Mouse (Mus musculus) limb, embryonic 11.5 days (tissue): ENCODE data around the gene Pkn3. TPM values are rescaled to one million over a fixed set of nuclear protein-coding genes. Genes with fewer than 3 reads are reported as not detected.

Experiments used
- ATAC-seq: fragments of 200-750 bp; cut with Nextera tagmentation; 2 replicates; pipeline ENCODE4 v1.8.0; 2017; ENCODE audit warnings: low read depth; ENCODE audit not compliant: insufficient number of reproducible peaks, low FRiP score, low TSS enrichment
- DNase-seq: peaks from one replicate; pipeline ENCODE4 v3.0.0-alpha.2; 2015; ENCODE audit warnings: low spot score
- H3K27ac ChIP-seq: fragments of 300-500 bp; sonication (generic); replicated peaks from 2 replicates; pipeline ENCODE4 v1.5.1; 2014; ENCODE audit warnings: low read depth, mild to moderate bottlenecking, low read length
- H3K27me3 ChIP-seq: fragments of 300-500 bp; sonication (generic); 2 replicates; pipeline ENCODE4 v1.6.1; 2014; ENCODE audit warnings: mild to moderate bottlenecking, low read length, mixed read lengths; ENCODE audit not compliant: control insufficient read depth, insufficient read depth
- H3K36me3 ChIP-seq: fragments of 300-500 bp; sonication (generic); 2 replicates; pipeline ENCODE4 v1.6.1; 2014; ENCODE audit warnings: mild to moderate bottlenecking, low read length, moderate library complexity, mixed read lengths; ENCODE audit not compliant: control insufficient read depth, insufficient read depth
- H3K4me1 ChIP-seq: fragments of 300-500 bp; sonication (generic); 2 replicates; pipeline ENCODE4 v1.6.1; 2014; ENCODE audit warnings: low read length, mixed read lengths; ENCODE audit not compliant: control insufficient read depth, insufficient read depth
- H3K4me2 ChIP-seq: fragments of 300-500 bp; sonication (generic); 2 replicates; pipeline ENCODE4 v1.6.1; 2014; ENCODE audit warnings: low read depth, mild to moderate bottlenecking, moderate library complexity; ENCODE audit not compliant: severe bottlenecking
- H3K4me3 ChIP-seq: fragments of 300-500 bp; sonication (generic); 2 replicates; pipeline ENCODE4 v1.5.1; 2014; ENCODE audit warnings: low read depth, low read length
- H3K9ac ChIP-seq: fragments of 300-500 bp; sonication (generic); 2 replicates; pipeline ENCODE4 v1.6.1; 2014; ENCODE audit warnings: mild to moderate bottlenecking, low read length
- H3K9me3 ChIP-seq: fragments of 300-500 bp; sonication (generic); 2 replicates; pipeline ENCODE4 v1.6.1; 2016; ENCODE audit warnings: low read length; ENCODE audit not compliant: control insufficient read depth
- WGBS: fragments of 180-500 bp; shearing (Covaris S2); extraction: QIAGEN DNeasy Blood & Tissue Kit; methylation state at CpG from one replicate; pipeline ENCODE4 v1.1.7; 2014; 5-methylcytosine and 5-hydroxymethylcytosine counted together
- polyA plus RNA-seq: library from polyadenylated mRNA; unstranded; fragments of >200 nt; fragmentation: Nextera tagmentation; extraction: Ambion mirVana; gene quantifications from 2 replicates; pipeline ENCODE4 v1.2.1, GENCODE M21; 2014

The Pkn3 gene
- polyA plus RNA-seq, 1 experiment from 2014 or later, result 9.0 TPM

DNA sequence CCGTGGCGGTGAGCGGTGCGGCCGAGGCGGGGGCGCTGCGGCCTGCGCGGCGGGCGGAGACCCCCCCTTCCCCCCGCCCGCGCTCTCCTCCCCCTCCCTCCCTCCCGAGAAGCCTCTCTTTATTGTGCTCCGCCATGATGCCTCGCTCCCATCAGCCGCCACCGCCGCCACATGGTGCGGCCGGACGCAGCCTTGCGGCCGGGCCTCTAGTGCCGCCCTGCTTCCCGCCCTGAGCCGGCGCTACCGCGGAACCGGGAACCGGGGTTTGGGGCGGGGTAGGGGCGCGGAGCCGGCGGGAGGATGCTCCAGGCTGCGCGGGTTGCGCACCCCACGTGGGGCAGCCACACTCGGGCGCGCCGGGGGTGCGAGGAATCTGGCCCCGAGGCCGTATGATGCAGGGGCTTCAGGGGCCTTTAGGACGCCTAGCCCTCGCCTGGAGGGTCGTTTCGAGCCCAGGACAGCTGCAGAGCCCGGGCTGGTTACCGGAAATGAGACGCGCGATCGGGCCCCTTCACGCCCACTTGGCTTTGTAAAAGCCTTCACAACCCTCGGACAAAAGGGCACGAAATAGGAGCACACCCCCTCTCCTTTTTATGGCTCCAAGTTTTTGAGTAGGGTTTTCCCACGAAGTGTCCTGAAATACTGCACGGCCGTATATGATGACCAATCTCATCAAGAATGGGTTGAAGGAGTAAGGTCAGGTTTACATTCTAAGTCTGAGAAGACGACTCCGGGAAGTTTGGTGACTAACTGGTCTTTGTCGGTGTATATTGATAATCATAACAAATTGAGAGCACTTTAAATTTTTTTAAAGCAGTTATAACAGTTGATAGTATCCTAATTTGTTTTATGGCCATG, 10.2 kb upstream of the Pkn3 start:
- H3K4me2 ChIP-seq, result peak overlapping the region; percentile 70
- H3K9ac ChIP-seq, result peak overlapping the region; percentile 98
- no peaks in the 10 kb centered on the region for H3K27me3 ChIP-seq
- H3K4me1 ChIP-seq, result peaks cover 17% of the 10 kb centered on the region
- H3K27ac ChIP-seq, result peak overlapping the region; percentile 98
- peak overlapping the region; percentile 100 for H3K4me3 ChIP-seq
- ATAC-seq (peak; percentile 2; the same call in 1 of the 2 replicates), DNase-seq (peak; percentile 60)
- WGBS, result under 1% methylated on average over 54 of the region's 69 CpGs
- peaks cover 13% of the 10 kb centered on the region for H3K36me3 ChIP-seq
- no peaks in the 10 kb centered on the region for H3K9me3 ChIP-seq

DNA sequence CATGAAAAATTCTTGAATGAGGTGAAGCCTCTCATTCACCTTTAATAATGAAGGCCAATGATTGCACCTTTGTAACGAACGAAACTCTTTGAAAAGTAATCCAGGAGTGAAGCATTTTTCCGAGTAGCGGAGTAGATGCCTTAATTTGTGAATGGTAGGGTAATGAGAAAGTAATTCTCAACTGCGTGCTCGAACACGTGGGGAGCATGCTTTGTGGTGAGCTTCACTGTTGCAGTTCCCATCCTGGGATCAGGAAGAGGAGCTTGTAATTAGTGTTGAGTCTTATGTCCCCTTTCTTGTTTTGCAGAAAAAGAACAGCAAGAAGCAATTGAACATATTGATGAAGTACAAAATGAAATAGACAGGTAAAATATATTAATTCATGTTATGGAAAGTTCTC, 9.5 kb upstream of the Pkn3 start:
- H3K4me3 ChIP-seq, result peak overlapping the region; percentile 100
- H3K4me1 ChIP-seq, result peaks cover 17% of the 10 kb centered on the region
- ATAC-seq, result no peak
- H3K9me3 ChIP-seq, result no peaks in the 10 kb centered on the region
- H3K36me3 ChIP-seq, result peaks cover 15% of the 10 kb centered on the region
- peak overlapping the region; percentile 70 for H3K4me2 ChIP-seq
- WGBS, result 29% methylated on average over 7 of the region's 7 CpGs
- H3K27me3 ChIP-seq, result no peaks in the 10 kb centered on the region
- H3K27ac ChIP-seq, result no peak overlapping the region
- H3K9ac ChIP-seq, result peak overlapping the region; percentile 98
- DNase-seq, result no peak

DNA sequence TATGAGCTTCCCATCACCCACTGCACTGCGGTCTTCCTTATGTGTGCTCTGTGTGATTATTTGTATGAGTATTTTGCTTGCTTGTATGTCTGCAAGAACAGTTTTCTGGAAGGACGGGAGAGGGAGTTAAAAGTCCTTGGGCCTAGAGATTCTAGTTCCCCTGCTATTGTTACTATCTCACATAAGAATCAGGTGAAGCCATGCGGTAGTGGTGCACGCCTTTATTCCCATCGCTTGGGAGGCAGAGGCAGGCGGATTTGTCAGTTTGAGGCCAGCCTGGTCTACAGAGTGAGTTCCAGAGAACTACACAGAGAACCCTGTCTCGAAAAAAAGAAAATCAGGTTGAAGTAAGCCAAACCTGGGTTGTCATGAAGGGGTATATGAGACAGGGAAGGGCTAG, 4.6 kb upstream of the Pkn3 start:
- Histone ChIP-seq H3K36me3 (peaks cover 17% of the 10 kb centered on the region), H3K27ac (no peak overlapping the region), H3K4me1 (0 out of 2 replicates have a peak, but pooled peaks cover 2% of the 10 kb centered on the region), H3K4me3 (no peak overlapping the region), H3K9me3 (no peaks in the 10 kb centered on the region), H3K27me3 (no peaks in the 10 kb centered on the region), H3K9ac (no peak overlapping the region), H3K4me2 (no peak overlapping the region)
- ATAC-seq (no peak), DNase-seq (no peak)
- 82% methylated on average over 7 of the region's 7 CpGs for WGBS

DNA sequence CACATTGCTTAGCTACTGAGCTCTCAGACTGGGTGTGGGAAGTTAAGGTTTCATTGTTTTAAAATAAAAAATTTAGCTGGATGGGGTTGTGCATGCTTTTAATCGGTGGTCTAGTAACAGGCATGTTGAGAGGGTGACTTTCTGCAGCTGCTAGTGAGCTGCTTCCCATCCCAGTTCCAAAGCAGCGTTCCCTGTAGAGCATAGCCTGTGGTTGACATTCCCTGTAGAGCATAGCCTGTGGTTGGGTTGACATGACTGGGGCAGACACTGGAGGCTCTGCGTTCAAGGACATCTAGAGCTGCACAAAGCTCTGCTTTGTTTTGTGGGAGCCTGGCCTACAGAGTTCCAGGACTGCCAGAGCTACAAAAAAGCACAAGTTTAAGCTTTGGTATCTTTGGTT, 4.2 kb upstream of the Pkn3 start:
- 84% methylated on average over 3 of the region's 3 CpGs for WGBS
- no peak overlapping the region for H3K9ac ChIP-seq
- H3K36me3 ChIP-seq, result peaks cover 15% of the 10 kb centered on the region
- H3K4me3 ChIP-seq, result no peak overlapping the region
- ATAC-seq, result no peak
- no peak overlapping the region for H3K4me2 ChIP-seq
- H3K27me3 ChIP-seq, result no peaks in the 10 kb centered on the region
- no peak overlapping the region for H3K27ac ChIP-seq
- H3K4me1 ChIP-seq, result peaks cover 5% of the 10 kb centered on the region
- no peak for DNase-seq
- H3K9me3 ChIP-seq, result no peaks in the 10 kb centered on the region

DNA sequence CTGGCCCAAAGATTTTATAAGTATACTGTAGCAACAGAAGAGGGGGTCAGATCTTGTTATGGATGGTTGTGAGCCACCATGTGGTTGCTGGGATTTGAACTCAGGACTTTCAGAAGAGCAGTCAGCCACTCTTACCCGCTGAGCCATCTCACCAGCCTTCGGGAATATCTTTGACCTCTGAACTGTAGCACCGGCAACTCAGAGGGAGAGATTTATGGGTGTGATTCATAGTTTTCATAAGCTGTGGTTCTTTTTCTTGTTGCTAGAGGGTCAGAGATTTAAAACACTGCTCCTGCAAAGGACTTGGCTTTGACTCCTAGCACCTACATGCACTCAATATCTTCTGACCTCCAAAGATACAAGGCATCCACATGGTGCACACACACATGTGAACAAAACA, 1.9 kb upstream of the Pkn3 start:
- DNase-seq (no peak), ATAC-seq (no peak)
- Histone ChIP-seq H3K4me3 (no peak overlapping the region), H3K9me3 (no peaks in the 10 kb centered on the region), H3K36me3 (peaks cover 6% of the 10 kb centered on the region; the same call in 1 of the 2 replicates), H3K4me2 (no peak overlapping the region), H3K9ac (no peak overlapping the region), H3K27ac (no peak overlapping the region), H3K27me3 (no peaks in the 10 kb centered on the region), H3K4me1 (peaks cover 11% of the 10 kb centered on the region)
- WGBS, result 72% methylated on average over 3 of the region's 3 CpGs

DNA sequence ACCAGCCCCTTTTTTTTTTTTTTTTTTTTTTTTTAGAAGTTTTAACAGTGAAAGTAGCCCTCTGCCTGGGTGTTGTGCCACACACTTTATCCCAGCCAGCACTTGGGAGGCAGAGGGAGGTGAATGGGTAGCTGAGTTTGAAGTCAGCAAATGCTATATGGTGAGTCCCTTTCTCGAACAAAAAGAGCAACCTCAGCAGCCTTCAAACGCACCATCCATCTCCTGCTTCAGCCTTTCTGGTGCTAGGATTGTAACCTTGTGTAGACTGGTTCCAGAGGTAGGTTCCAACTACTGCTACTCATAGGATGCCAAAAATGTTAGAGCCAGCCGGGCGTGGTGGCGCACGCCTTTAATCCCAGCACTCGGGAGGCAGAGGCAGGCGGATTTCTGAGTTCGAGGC, 1.0 kb upstream of the Pkn3 start:
- no peaks in the 10 kb centered on the region for H3K27me3 ChIP-seq
- H3K9me3 ChIP-seq, result no peaks in the 10 kb centered on the region
- H3K4me1 ChIP-seq, result peaks cover 11% of the 10 kb centered on the region
- no peak for ATAC-seq
- H3K4me3 ChIP-seq, result no peak overlapping the region
- DNase-seq, result no peak
- no peak overlapping the region for H3K9ac ChIP-seq
- H3K36me3 ChIP-seq, result peaks cover 6% of the 10 kb centered on the region; the same call in 1 of the 2 replicates
- WGBS, result 88% methylated on average over 9 of the region's 9 CpGs
- no peak overlapping the region for H3K27ac ChIP-seq
- no peak overlapping the region for H3K4me2 ChIP-seq

DNA sequence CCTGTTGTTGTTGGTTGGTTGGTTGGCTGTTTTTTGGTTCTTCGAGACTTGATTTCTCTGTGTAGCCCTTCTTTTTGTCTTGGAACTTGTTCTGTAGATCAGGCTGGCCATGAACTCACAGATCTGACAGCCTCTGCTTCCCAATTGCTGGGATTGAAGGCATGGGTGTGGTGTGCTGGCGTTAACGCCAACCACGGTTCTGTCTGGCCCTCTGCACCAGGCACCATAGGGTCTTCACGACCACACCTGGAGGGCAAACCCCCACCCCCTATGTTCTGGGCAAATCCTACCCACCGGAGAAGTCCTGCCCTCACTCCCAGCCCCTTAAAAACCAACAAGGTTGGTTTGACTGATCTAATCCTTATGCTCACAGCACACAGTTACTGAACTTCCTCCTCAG, 525 bp upstream of the Pkn3 start:
- H3K4me1 ChIP-seq, result peaks cover 11% of the 10 kb centered on the region
- ATAC-seq (peak; percentile 9; the same call in 1 of the 2 replicates), DNase-seq (no peak)
- H3K9me3 ChIP-seq, result no peaks in the 10 kb centered on the region
- H3K36me3 ChIP-seq, result peaks cover 6% of the 10 kb centered on the region; the same call in 1 of the 2 replicates
- peak overlapping the region; percentile 59 for H3K4me3 ChIP-seq
- 61% methylated on average over 6 of the region's 6 CpGs for WGBS
- peak overlapping the region; percentile 72; the same call in 1 of the 2 replicates for H3K9ac ChIP-seq
- peak overlapping the region; percentile 79 for H3K27ac ChIP-seq
- H3K27me3 ChIP-seq, result no peaks in the 10 kb centered on the region
- peak overlapping the region; percentile 91; the same call in 1 of the 2 replicates for H3K4me2 ChIP-seq

DNA sequence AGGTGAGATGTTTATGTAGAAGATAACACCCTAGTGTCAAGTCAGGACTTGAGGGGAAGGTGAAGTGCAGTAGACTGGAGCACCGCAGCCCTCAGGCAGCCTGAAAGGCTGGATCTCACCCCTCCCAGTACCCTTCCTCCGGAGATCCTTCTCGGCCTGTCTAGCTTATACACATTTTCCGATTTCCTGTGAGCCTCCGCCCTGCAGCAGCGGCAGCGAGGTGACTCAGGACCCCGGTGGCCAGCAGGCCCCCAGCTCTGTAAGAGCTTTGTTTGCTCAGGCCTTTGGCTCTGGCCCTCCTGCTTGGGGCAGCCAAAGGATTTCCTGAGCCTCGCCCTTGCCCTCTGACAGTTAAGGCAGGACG, 847 bp downstream of the Pkn3 start:
- H3K9me3 ChIP-seq, result no peaks in the 10 kb centered on the region
- no peaks in the 10 kb centered on the region for H3K27me3 ChIP-seq
- peak overlapping the region; percentile 34 for H3K9ac ChIP-seq
- peaks cover 4% of the 10 kb centered on the region; the same call in 1 of the 2 replicates for H3K36me3 ChIP-seq
- DNase-seq (no peak), ATAC-seq (peak; percentile 46; the same call in 1 of the 2 replicates)
- H3K27ac ChIP-seq, result 0 out of 2 replicates have a peak overlapping the region, but pooled peaks have one; percentile 79
- H3K4me2 ChIP-seq, result peak overlapping the region; percentile 91
- H3K4me1 ChIP-seq, result peaks cover 11% of the 10 kb centered on the region
- 28% methylated on average over 10 of the region's 10 CpGs for WGBS
- peak overlapping the region; percentile 59; the same call in 1 of the 2 replicates for H3K4me3 ChIP-seq
